Mouse (Mus musculus) layer of hippocampus, adult 8-10 months (tissue): Measurements from ENCODE around the gene Ano7. TPM values are rescaled to one million over a fixed set of nuclear protein-coding genes. Genes with fewer than 3 reads are reported as not detected.

Experiments
- DNase-seq, 2 experiments: peaks; one replicate each; pipeline ENCODE4 v3.0.0; 2022; ENCODE audit warnings: low spot score in 2 of 2
- total RNA-seq, 4 experiments: library from RNA; stranded (reverse); gene quantifications; 2 replicates each; pipeline ENCODE4 v1.2.4; 2022

Gene Ano7
- under 1 TPM in 2 of 4 experiments, not detected in 2; 0.76 to 0.80 TPM for total RNA-seq

GRCm38 (mm10) chr1:93373665-93374064, at the start of gene Ano7:
TSS of gene Ano7 (plus strand) at chr1:93373930.
- DNase-seq = no peak

GRCm38 (mm10) chr1:93323973-93324372, 49.8 kb upstream of the Ano7 start:
- DNase-seq = no peak

- DNase-seq = no peak
Observed at GRCm38 (mm10) chr1:93326446-93326845, 47.3 kb upstream of the Ano7 start.

- no peak for DNase-seq
Observed at GRCm38 (mm10) chr1:93334621-93335020, 39.1 kb upstream of the Ano7 start.

GRCm38 (mm10) chr1:93342648-93343503, 30.9 kb upstream of the Ano7 start, which contains the start of the genes Ppp1r7 and Pask:
TSS of gene Ppp1r7 (plus strand) at chr1:93342854.
TSS of gene Pask (minus strand) at chr1:93343482.
- DNase-seq = peak; percentile 95

- peak; percentile 95 to 96 for DNase-seq
Observed at GRCm38 (mm10) chr1:93343504-93344047, 30.2 kb upstream of the Ano7 start.

- DNase-seq = no peak
Observed at GRCm38 (mm10) chr1:93347176-93347575, 26.6 kb upstream of the Ano7 start.

- DNase-seq = no peak
Observed at GRCm38 (mm10) chr1:93349701-93350100, 24.0 kb upstream of the Ano7 start.

GRCm38 (mm10) chr1:93352724-93353123, 21.0 kb upstream of the Ano7 start:
- DNase-seq = peak; percentile 44 to 48

GRCm38 (mm10) chr1:93362661-93363060, 11.1 kb upstream of the Ano7 start:
- DNase-seq = no peak

- no peak for DNase-seq
Observed at GRCm38 (mm10) chr1:93365641-93366040, 8.1 kb upstream of the Ano7 start.

GRCm38 (mm10) chr1:93377307-93377706, 3.6 kb downstream of the Ano7 start:
- DNase-seq = no peak

- DNase-seq = no peak
Observed at GRCm38 (mm10) chr1:93379117-93379516, 5.4 kb downstream of the Ano7 start.

- DNase-seq = no peak
Observed at GRCm38 (mm10) chr1:93387198-93387597, 13.5 kb downstream of the Ano7 start.

GRCm38 (mm10) chr1:93388906-93389305, 15.2 kb downstream of the Ano7 start:
- no peak for DNase-seq

GRCm38 (mm10) chr1:93401191-93402052, 27.7 kb downstream of the Ano7 start:
- no peak for DNase-seq

GRCm38 (mm10) chr1:93403403-93403802, 29.7 kb downstream of the Ano7 start:
- no peak for DNase-seq

- no peak for DNase-seq
Observed at GRCm38 (mm10) chr1:93432087-93432486, 58.4 kb downstream of the Ano7 start.

- no peak for DNase-seq
Observed at GRCm38 (mm10) chr1:93439321-93439720, 65.6 kb downstream of the Ano7 start.

- peak; percentile 36 to 38 for DNase-seq
Observed at GRCm38 (mm10) chr1:93444405-93445110, 70.8 kb downstream of the Ano7 start.
